Mouse (Mus musculus) lung, adult 2 months (tissue): ENCODE measurements around the gene Rd3.

Experiments used
- CTCF ChIP-seq: fragments of 200-500 bp; IDR thresholded peaks from 2 replicates; pipeline ENCODE4 v1.5.1; 2011; ENCODE audit warnings: mild to moderate bottlenecking, low read length, control low read depth; ENCODE audit not compliant: insufficient read depth
- POLR2A ChIP-seq: fragments of 200-500 bp; IDR thresholded peaks from 2 replicates; pipeline ENCODE4 v1.6.1; 2011; ENCODE audit warnings: low read depth, mild to moderate bottlenecking, control low read depth, low read length, borderline replicate concordance; ENCODE audit errors: extremely low read depth

- TF ChIP-seq POLR2A (no peak), CTCF (no peak)
These were observed 9.7 kb downstream of the Rd3 start for GRCm38 (mm10) chr1:191986674-191987480.
